Mouse (Mus musculus) intestine, embryonic 14.5 days (tissue): ENCODE data around the gene Clmn. TPM values are rescaled to one million over a fixed set of nuclear protein-coding genes. Genes with fewer than 3 reads are reported as not detected.

Experiments used
- ATAC-seq: fragments of 200-750 bp; cut with Nextera tagmentation; replicated peaks from 2 replicates; pipeline ENCODE4 v1.8.0; 2017; ENCODE audit warnings: low read depth, moderate number of reproducible peaks, moderate TSS enrichment, moderate library complexity; ENCODE audit not compliant: low FRiP score, low TSS enrichment
- DNase-seq: peaks from one replicate; pipeline ENCODE4 v3.0.0-alpha.2; 2018; ENCODE audit warnings: low spot score
- H3K27ac ChIP-seq: fragments of 300-500 bp; sonication (generic); 2 replicates; pipeline ENCODE4 v1.5.1; 2014; ENCODE audit warnings: low read depth, mild to moderate bottlenecking, control low read depth
- H3K27me3 ChIP-seq: fragments of 300-500 bp; sonication (generic); replicated peaks from 2 replicates; pipeline ENCODE4 v1.6.1; 2014; ENCODE audit warnings: low read length, control low read depth; ENCODE audit not compliant: control insufficient read depth, insufficient read depth
- H3K36me3 ChIP-seq: fragments of 300-500 bp; sonication (generic); 2 replicates; pipeline ENCODE4 v1.6.1; 2014; ENCODE audit warnings: low read length, control low read depth; ENCODE audit not compliant: control insufficient read depth, insufficient read depth
- H3K4me1 ChIP-seq: fragments of 300-500 bp; sonication (generic); replicated peaks from 2 replicates; pipeline ENCODE4 v1.6.1; 2014; ENCODE audit warnings: low read length, control low read depth, mixed read lengths; ENCODE audit not compliant: control insufficient read depth, insufficient read depth
- H3K4me2 ChIP-seq: fragments of 300-500 bp; sonication (generic); 2 replicates; pipeline ENCODE4 v1.6.1; 2014; ENCODE audit warnings: low read length
- H3K4me3 ChIP-seq: fragments of 300-500 bp; sonication (generic); 2 replicates; pipeline ENCODE4 v1.5.1; 2014; ENCODE audit warnings: low read depth, low read length, control low read depth, mixed read lengths
- H3K9ac ChIP-seq: fragments of 300-500 bp; sonication (generic); 2 replicates; pipeline ENCODE4 v1.6.1; 2014; ENCODE audit warnings: mild to moderate bottlenecking, low read length
- H3K9me3 ChIP-seq: fragments of 300-500 bp; sonication (generic); 2 replicates; pipeline ENCODE4 v1.6.1; 2016; ENCODE audit warnings: low read length, control low read depth; ENCODE audit not compliant: control insufficient read depth
- WGBS: fragments of 180-500 bp; shearing (Covaris S2); extraction: QIAGEN DNeasy Blood & Tissue Kit; methylation state at CpG from one replicate; pipeline ENCODE4 v1.1.7; 2014; 5-methylcytosine and 5-hydroxymethylcytosine counted together
- polyA plus RNA-seq: library from polyadenylated mRNA; unstranded; fragments of >200 nt; fragmentation: Nextera tagmentation; extraction: Ambion mirVana; gene quantifications from 2 replicates; pipeline ENCODE4 v1.2.1, GENCODE M21; 2014

Gene Clmn
- polyA plus RNA-seq, 1 experiment from 2014 or later, result 3.4 TPM

GRCm38 (mm10) chr12:104854826-104855225 is 10.1 kb downstream of the Clmn start:
- Histone ChIP-seq H3K4me2 (no peak overlapping the region), H3K27me3 (no peaks in the 10 kb centered on the region), H3K4me3 (no peak overlapping the region), H3K9me3 (no peaks in the 10 kb centered on the region), H3K27ac (no peak overlapping the region), H3K4me1 (peaks cover 12% of the 10 kb centered on the region), H3K36me3 (no peaks in the 10 kb centered on the region), H3K9ac (no peak overlapping the region)
- WGBS, result 86% methylated on average over 2 of the region's 2 CpGs
- ATAC-seq, result no peak
- no peak for DNase-seq

GRCm38 (mm10) chr12:104853374-104853773 is 11.5 kb downstream of the Clmn start:
- Histone ChIP-seq H3K27ac (no peak overlapping the region), H3K4me3 (no peak overlapping the region), H3K4me2 (no peak overlapping the region), H3K9ac (no peak overlapping the region), H3K36me3 (no peaks in the 10 kb centered on the region), H3K9me3 (no peaks in the 10 kb centered on the region), H3K27me3 (no peaks in the 10 kb centered on the region), H3K4me1 (peaks cover 12% of the 10 kb centered on the region)
- DNase-seq, result no peak
- WGBS, result 74% methylated on average over 7 of the region's 7 CpGs
- ATAC-seq, result no peak

DNA sequence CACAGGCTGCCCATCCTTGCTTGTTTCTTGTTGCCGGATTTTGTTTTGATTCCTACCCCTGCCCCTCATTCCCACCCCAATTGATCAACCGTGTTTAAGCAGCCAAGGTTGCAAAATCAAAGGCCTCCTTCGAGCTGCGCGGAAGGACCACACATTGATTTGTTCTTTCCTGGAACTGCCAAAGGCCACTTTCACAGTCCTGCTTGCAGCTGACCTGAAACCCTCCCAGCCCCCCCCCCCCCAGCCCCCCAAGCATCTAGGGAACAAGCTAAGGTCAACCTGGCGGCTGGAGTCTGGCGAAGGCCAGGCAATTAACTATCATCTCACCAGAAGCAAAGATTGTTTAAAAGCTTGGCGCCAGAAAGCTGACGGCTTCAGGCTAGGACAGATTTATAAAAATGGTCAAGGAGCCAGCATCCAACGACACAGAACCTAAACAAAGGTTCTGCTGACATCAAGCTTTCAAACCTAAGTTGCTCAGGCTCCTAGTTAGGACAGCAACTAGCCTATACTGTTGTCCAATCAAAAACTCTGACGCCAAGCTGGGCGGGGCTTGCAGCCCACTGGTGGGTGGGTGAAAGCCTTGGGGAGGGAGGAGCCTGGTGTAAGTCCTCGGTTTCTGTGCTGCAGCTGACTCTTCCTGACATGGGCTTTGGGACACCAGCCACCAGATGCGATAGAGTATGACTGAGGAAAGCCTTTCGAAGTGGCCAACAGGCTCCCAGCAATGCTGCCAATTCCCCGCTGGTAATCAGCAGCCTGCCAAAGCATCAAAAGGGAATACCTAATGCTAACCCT is 13.0 kb downstream of the Clmn start:
- no peak overlapping the region for H3K27ac ChIP-seq
- ATAC-seq, result peak; percentile 76

GRCm38 (mm10) chr12:104850119-104850518 is 14.8 kb downstream of the Clmn start:
- ATAC-seq (no peak), DNase-seq (no peak)
- Histone ChIP-seq H3K36me3 (no peaks in the 10 kb centered on the region), H3K4me3 (no peak overlapping the region), H3K9me3 (no peaks in the 10 kb centered on the region), H3K27me3 (no peaks in the 10 kb centered on the region), H3K4me1 (peaks cover 16% of the 10 kb centered on the region), H3K9ac (no peak overlapping the region), H3K4me2 (no peak overlapping the region), H3K27ac (no peak overlapping the region)
- WGBS, result 84% methylated on average over 7 of the region's 7 CpGs

More for the DNA sequence above, 13.0 kb downstream of the Clmn start:
- H3K9me3 ChIP-seq, result no peaks in the 10 kb centered on the region
- peak; percentile 79 for DNase-seq
- no peaks in the 10 kb centered on the region for H3K36me3 ChIP-seq
- peaks cover 12% of the 10 kb centered on the region for H3K4me1 ChIP-seq
- H3K4me2 ChIP-seq, result peak overlapping the region; percentile 44
- no peak overlapping the region for H3K9ac ChIP-seq
- 0 out of 2 replicates have a peak overlapping the region, but pooled peaks have one; percentile 2 for H3K4me3 ChIP-seq
- H3K27me3 ChIP-seq, result no peaks in the 10 kb centered on the region
- 12% methylated on average over 16 of the region's 16 CpGs for WGBS

GRCm38 (mm10) chr12:104848667-104849066 is 16.2 kb downstream of the Clmn start:
- no peaks in the 10 kb centered on the region for H3K9me3 ChIP-seq
- H3K4me3 ChIP-seq, result no peak overlapping the region
- ATAC-seq (no peak), DNase-seq (no peak)
- H3K4me2 ChIP-seq, result no peak overlapping the region
- no peaks in the 10 kb centered on the region for H3K27me3 ChIP-seq
- 89% methylated on average over 9 of the region's 9 CpGs for WGBS
- no peak overlapping the region for H3K9ac ChIP-seq
- no peaks in the 10 kb centered on the region for H3K36me3 ChIP-seq
- peaks cover 16% of the 10 kb centered on the region for H3K4me1 ChIP-seq
- H3K27ac ChIP-seq, result no peak overlapping the region

GRCm38 (mm10) chr12:104847227-104847626 is 17.6 kb downstream of the Clmn start:
- H3K9me3 ChIP-seq, result no peaks in the 10 kb centered on the region
- no peaks in the 10 kb centered on the region for H3K36me3 ChIP-seq
- H3K4me1 ChIP-seq, result peaks cover 16% of the 10 kb centered on the region
- 87% methylated on average over 4 of the region's 4 CpGs for WGBS
- ATAC-seq, result no peak
- H3K9ac ChIP-seq, result no peak overlapping the region
- no peak overlapping the region for H3K4me2 ChIP-seq
- no peak overlapping the region for H3K27ac ChIP-seq
- DNase-seq, result no peak
- H3K27me3 ChIP-seq, result no peaks in the 10 kb centered on the region
- H3K4me3 ChIP-seq, result no peak overlapping the region

GRCm38 (mm10) chr12:104845707-104846106 is 19.2 kb downstream of the Clmn start:
- peaks cover 5% of the 10 kb centered on the region; the same call in 1 of the 2 replicates for H3K4me1 ChIP-seq
- no peak overlapping the region for H3K27ac ChIP-seq
- H3K4me3 ChIP-seq, result peak overlapping the region; percentile 2; the same call in 1 of the 2 replicates
- no peak overlapping the region; the same call in 1 of the 2 replicates for H3K9ac ChIP-seq
- no peaks in the 10 kb centered on the region for H3K9me3 ChIP-seq
- peak; percentile 72 for DNase-seq
- H3K36me3 ChIP-seq, result no peaks in the 10 kb centered on the region
- peak overlapping the region; percentile 43 for H3K4me2 ChIP-seq
- H3K27me3 ChIP-seq, result no peaks in the 10 kb centered on the region
- 2% methylated on average over 11 of the region's 11 CpGs for whole genome bisulfite sequencing
- ATAC-seq, result peak; percentile 74

DNA sequence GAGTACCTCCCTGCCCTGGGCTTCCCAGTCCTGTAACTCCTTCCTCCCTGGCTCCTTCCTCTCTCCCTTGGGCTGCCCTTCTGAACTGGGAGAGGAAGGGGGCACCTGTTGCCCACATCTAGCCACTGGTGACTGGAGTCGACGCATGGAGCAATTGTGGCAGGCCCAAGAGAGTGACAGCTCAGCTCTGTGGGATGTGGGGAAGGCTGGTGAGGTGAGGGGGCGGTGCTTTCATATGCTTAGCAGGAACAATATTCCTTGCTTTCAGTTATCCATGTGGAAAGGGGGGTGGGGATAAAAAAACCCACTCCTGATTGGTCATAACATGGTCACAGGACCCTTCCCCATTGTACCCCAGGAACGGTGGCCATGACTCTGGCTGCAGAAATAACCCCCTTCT is 19.9 kb downstream of the Clmn start:
- Histone ChIP-seq H3K4me3 (no peak overlapping the region), H3K9me3 (no peaks in the 10 kb centered on the region), H3K4me2 (peak overlapping the region; percentile 43; the same call in 1 of the 2 replicates), H3K9ac (no peak overlapping the region), H3K27me3 (no peaks in the 10 kb centered on the region), H3K27ac (no peak overlapping the region), H3K36me3 (no peaks in the 10 kb centered on the region), H3K4me1 (peaks cover 5% of the 10 kb centered on the region; the same call in 1 of the 2 replicates)
- WGBS, result 70% methylated on average over 4 of the region's 4 CpGs
- ATAC-seq (no peak), DNase-seq (no peak)

DNA sequence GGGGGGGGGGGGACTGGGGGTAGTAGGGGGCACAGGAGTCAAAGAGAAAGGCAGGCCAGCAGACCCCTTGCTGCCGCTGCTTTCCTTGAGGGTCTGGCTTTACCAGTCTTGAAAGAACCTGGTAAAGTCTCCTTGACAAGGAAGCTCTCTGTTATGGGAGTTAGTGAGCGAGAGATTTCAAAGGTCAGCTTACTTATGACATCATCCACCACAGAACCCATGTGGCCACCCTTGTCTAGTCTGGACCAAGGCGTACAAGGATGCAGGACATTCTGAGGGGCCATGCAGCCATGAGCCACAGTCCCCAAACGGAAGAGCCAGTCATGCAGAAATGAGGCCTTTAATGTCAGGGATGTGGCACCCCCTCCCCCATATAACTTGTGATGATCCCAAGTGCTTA is 20.6 kb downstream of the Clmn start:
- Histone ChIP-seq H3K4me2 (no peak overlapping the region), H3K27ac (no peak overlapping the region), H3K4me1 (peaks cover 5% of the 10 kb centered on the region; the same call in 1 of the 2 replicates), H3K36me3 (no peaks in the 10 kb centered on the region), H3K27me3 (no peaks in the 10 kb centered on the region), H3K4me3 (no peak overlapping the region), H3K9ac (no peak overlapping the region), H3K9me3 (no peaks in the 10 kb centered on the region)
- 69% methylated on average over 4 of the region's 4 CpGs for WGBS
- no peak for DNase-seq
- ATAC-seq, result peak; percentile 41; the same call in 1 of the 2 replicates
